Mouse (Mus musculus) monocyte, adult 2 months (primary cell): ENCODE measurements around the gene Churc1.
A peak's percentile ranks its signal among the peaks of the same experiment; 100 is the strongest.

ENCODE experiments used
- DNase-seq, 2 experiments: peaks; one replicate each; pipeline ENCODE4 v3.0.0; 2022; ENCODE audit warnings: low spot score in 2 of 2, low read depth in 1 of 2

Churc1 gene

GRCm38 (mm10) chr12:76765354-76765851, at the start of gene Churc1, which contains the start of gene Fntb:
Gene Churc1, plus strand, starts transcription at chr12:76765538.
Gene Fntb, plus strand, starts transcription at chr12:76765589.
- DNase-seq = peak; percentile 78 to 90

GRCm38 (mm10) chr12:76718384-76718783, 47.0 kb upstream of the Churc1 start:
- no peak for DNase-seq

- DNase-seq = no peak
Observed at GRCm38 (mm10) chr12:76720572-76720971, 44.8 kb upstream of the Churc1 start.

GRCm38 (mm10) chr12:76722026-76722425, 43.3 kb upstream of the Churc1 start:
- no peak for DNase-seq

- DNase-seq = no peak
Observed at GRCm38 (mm10) chr12:76727955-76728354, 37.4 kb upstream of the Churc1 start.

GRCm38 (mm10) chr12:76750866-76751459, 14.4 kb upstream of the Churc1 start:
- DNase-seq = no peak

GRCm38 (mm10) chr12:76752652-76753318, 12.6 kb upstream of the Churc1 start:
- no peak for DNase-seq

GRCm38 (mm10) chr12:76765901-76766630, 728 bp downstream of the Churc1 start:
- DNase-seq = no peak

- no peak for DNase-seq
Observed at GRCm38 (mm10) chr12:76770841-76771500, 5.6 kb downstream of the Churc1 start.

- DNase-seq = no peak
Observed at GRCm38 (mm10) chr12:76771540-76771939, 6.2 kb downstream of the Churc1 start.

- no peak for DNase-seq
Observed at GRCm38 (mm10) chr12:76774652-76775051, 9.3 kb downstream of the Churc1 start.

GRCm38 (mm10) chr12:76775132-76775531, 9.8 kb downstream of the Churc1 start:
- DNase-seq = no peak

GRCm38 (mm10) chr12:76776898-76777297, 11.6 kb downstream of the Churc1 start:
- DNase-seq = no peak

GRCm38 (mm10) chr12:76777845-76778244, 12.5 kb downstream of the Churc1 start:
- DNase-seq = no peak

- no peak for DNase-seq
Observed at GRCm38 (mm10) chr12:76778305-76779083, 13.2 kb downstream of the Churc1 start.

GRCm38 (mm10) chr12:76779951-76780350, 14.6 kb downstream of the Churc1 start:
- no peak for DNase-seq

- DNase-seq = no peak
Observed at GRCm38 (mm10) chr12:76780639-76781468, 15.5 kb downstream of the Churc1 start.

GRCm38 (mm10) chr12:76784056-76784619, 18.8 kb downstream of the Churc1 start:
- no peak for DNase-seq

- DNase-seq = no peak
Observed at GRCm38 (mm10) chr12:76790446-76791084, 25.2 kb downstream of the Churc1 start.
